Mouse (Mus musculus) forebrain, embryonic 14.5 days (tissue): ENCODE data around the gene Fn3krp. TPM values are rescaled to one million over a fixed set of nuclear protein-coding genes. Genes with fewer than 3 reads are reported as not detected.

Experiments used
- ATAC-seq: fragments of 200-750 bp; cut with Nextera tagmentation; 2 replicates; pipeline ENCODE4 v1.8.0; 2017; ENCODE audit warnings: mild to moderate bottlenecking, moderate library complexity
- DNase-seq: peaks from one replicate; pipeline ENCODE4 v3.0.0-alpha.2; 2015; ENCODE audit warnings: low spot score
- H3K27ac ChIP-seq: fragments of 300-500 bp; sonication (generic); 2 replicates; pipeline ENCODE4 v1.5.1; 2014; ENCODE audit warnings: low read depth, mild to moderate bottlenecking, control low read depth, low read length, moderate library complexity
- H3K27me3 ChIP-seq: fragments of 300-500 bp; sonication (generic); replicated peaks from 2 replicates; pipeline ENCODE4 v1.6.1; 2014; ENCODE audit warnings: low read length, control low read depth, mixed read lengths; ENCODE audit not compliant: control insufficient read depth, insufficient read depth
- H3K36me3 ChIP-seq: fragments of 300-500 bp; sonication (generic); 2 replicates; pipeline ENCODE4 v1.6.1; 2014; ENCODE audit warnings: low read length, control low read depth; ENCODE audit not compliant: control insufficient read depth, insufficient read depth
- H3K4me1 ChIP-seq: fragments of 300-500 bp; sonication (generic); 2 replicates; pipeline ENCODE4 v1.6.1; 2014; ENCODE audit warnings: antibody characterized with exemption, low read length, control low read depth; ENCODE audit not compliant: control insufficient read depth, insufficient read depth
- H3K4me2 ChIP-seq: fragments of 300-500 bp; sonication (generic); 2 replicates; pipeline ENCODE4 v1.6.1; 2014; ENCODE audit warnings: mild to moderate bottlenecking, control low read depth, low read length
- H3K4me3 ChIP-seq: fragments of 300-500 bp; sonication (generic); 2 replicates; pipeline ENCODE4 v1.5.1; 2014; ENCODE audit warnings: low read depth, low read length, control low read depth
- H3K9ac ChIP-seq: fragments of 300-500 bp; sonication (generic); 2 replicates; pipeline ENCODE4 v1.6.1; 2014; ENCODE audit warnings: mild to moderate bottlenecking, low read length, control low read depth, moderate library complexity
- H3K9me3 ChIP-seq: fragments of 300-500 bp; sonication (generic); replicated peaks from 2 replicates; pipeline ENCODE4 v1.6.1; 2016; ENCODE audit warnings: low read length, control low read depth, mixed read lengths; ENCODE audit not compliant: control insufficient read depth
- WGBS: fragments of 180-500 bp; shearing (Covaris S2); extraction: QIAGEN DNeasy Blood & Tissue Kit; methylation state at CpG from one replicate; pipeline ENCODE4 v1.1.7; 2014; 5-methylcytosine and 5-hydroxymethylcytosine counted together
- polyA plus RNA-seq: library from polyadenylated mRNA; unstranded; fragments of >200 nt; fragmentation: Nextera tagmentation; extraction: Ambion mirVana; gene quantifications from 2 replicates; pipeline ENCODE4 v1.2.1, GENCODE M21; 2014

Gene Fn3krp
- polyA plus RNA-seq, 1 experiment from 2014 or later = 7.2 TPM

- H3K36me3 ChIP-seq = no peaks in the 10 kb centered on the region
- H3K4me2 ChIP-seq = no peak overlapping the region
- no peak overlapping the region for H3K27ac ChIP-seq
- H3K9me3 ChIP-seq = no peaks in the 10 kb centered on the region
- no peak for ATAC-seq
- DNase-seq = no peak
- H3K9ac ChIP-seq = no peak overlapping the region
- H3K27me3 ChIP-seq = no peaks in the 10 kb centered on the region
- no peak overlapping the region for H3K4me3 ChIP-seq
- WGBS = 74% methylated on average over 3 of the region's 3 CpGs
- no peaks in the 10 kb centered on the region for H3K4me1 ChIP-seq
These were observed 13.6 kb upstream of the Fn3krp start for GRCm38 (mm10) chr11:121407366-121408155.

- Histone ChIP-seq H3K4me3 (no peak overlapping the region), H3K36me3 (no peaks in the 10 kb centered on the region), H3K27me3 (no peaks in the 10 kb centered on the region), H3K4me1 (no peaks in the 10 kb centered on the region), H3K4me2 (no peak overlapping the region), H3K9me3 (no peaks in the 10 kb centered on the region), H3K27ac (no peak overlapping the region), H3K9ac (no peak overlapping the region)
- 90% methylated on average over 5 of the region's 5 CpGs for WGBS
- ATAC-seq (no peak), DNase-seq (no peak)
These were observed 6.4 kb upstream of the Fn3krp start for GRCm38 (mm10) chr11:121414762-121415161.

DNA sequence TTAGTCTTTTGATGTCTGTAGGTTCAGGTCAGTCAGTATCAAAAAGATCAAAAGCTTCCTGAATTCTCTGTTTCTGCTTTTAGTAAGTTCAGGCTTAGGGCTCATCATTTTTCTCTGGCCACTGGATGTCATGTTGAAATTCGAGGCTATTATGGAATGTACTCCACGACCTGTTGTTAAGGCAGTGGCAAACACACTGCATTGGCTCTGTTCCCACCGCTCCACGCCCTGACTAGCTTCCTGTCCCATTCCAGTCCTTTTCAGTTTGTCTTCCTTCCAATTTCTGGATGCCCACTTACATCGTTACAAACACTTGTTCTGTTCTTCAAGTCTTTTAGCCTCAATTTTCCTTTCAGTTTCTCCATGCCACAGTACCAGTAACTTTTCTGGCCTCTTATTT, 5.8 kb upstream of the Fn3krp start:
- WGBS = 80% methylated on average over 5 of the region's 5 CpGs

GRCm38 (mm10) chr11:121417971-121418370, 3.2 kb upstream of the Fn3krp start:
- WGBS = 85% methylated on average over 5 of the region's 5 CpGs
- H3K4me3 ChIP-seq = no peak overlapping the region

More for the DNA sequence above, 5.8 kb upstream of the Fn3krp start:
- Histone ChIP-seq H3K4me1 (no peaks in the 10 kb centered on the region), H3K9ac (no peak overlapping the region), H3K27me3 (no peaks in the 10 kb centered on the region), H3K27ac (no peak overlapping the region), H3K36me3 (no peaks in the 10 kb centered on the region), H3K4me3 (no peak overlapping the region), H3K9me3 (no peaks in the 10 kb centered on the region), H3K4me2 (no peak overlapping the region)
- DNase-seq = no peak
- no peak for ATAC-seq

DNA sequence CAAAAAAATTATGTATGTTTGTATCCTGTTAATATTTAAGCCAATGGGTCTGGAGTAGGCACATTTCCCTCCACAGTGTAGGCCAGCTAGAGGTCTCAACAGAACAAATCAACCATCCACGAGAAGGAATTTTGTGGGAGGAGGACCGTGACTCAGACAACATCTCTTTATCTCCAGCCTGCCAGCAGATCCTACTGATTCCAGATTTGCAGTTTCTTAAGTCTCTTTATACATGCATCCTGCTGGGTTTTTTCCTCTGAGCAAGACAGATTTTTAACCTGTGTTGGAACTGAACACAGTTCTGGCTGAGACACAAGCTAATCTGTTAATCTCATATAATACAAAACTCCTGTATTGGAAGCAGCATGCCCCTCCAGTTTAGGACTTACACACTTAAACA, 2.3 kb upstream of the Fn3krp start:
- no peak for ATAC-seq
- 73% methylated on average over 2 of the region's 2 CpGs for WGBS
- no peak overlapping the region for H3K9ac ChIP-seq

More at GRCm38 (mm10) chr11:121417971-121418370, 3.2 kb upstream of the Fn3krp start:
- Histone ChIP-seq H3K27me3 (no peaks in the 10 kb centered on the region), H3K4me2 (no peak overlapping the region), H3K36me3 (no peaks in the 10 kb centered on the region), H3K4me1 (0 out of 2 replicates have a peak, but pooled peaks cover 5% of the 10 kb centered on the region), H3K9me3 (no peaks in the 10 kb centered on the region), H3K27ac (no peak overlapping the region), H3K9ac (no peak overlapping the region)
- ATAC-seq = no peak
- no peak for DNase-seq

DNA sequence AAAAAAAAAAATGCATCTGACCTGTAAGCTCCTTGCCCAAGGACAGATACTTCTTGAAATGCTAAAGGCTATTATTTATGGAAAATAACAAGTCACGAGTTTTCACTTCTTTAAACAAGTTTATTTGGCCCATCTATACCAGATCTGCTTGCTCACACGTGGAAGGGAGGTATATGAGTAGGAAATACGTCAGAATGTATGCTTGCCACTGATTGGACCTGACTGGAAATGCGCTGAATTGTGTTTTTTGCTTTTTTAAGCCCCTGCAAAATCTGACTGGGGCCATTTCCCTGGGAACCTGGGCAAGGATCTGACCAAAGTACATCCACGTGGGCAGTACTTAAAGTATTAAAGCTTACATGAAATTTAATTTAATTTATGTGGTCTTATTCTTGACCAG, 822 bp upstream of the Fn3krp start:
- DNase-seq (no peak), ATAC-seq (no peak)
- WGBS = 49% methylated on average over 5 of the region's 5 CpGs
- H3K27me3 ChIP-seq = no peaks in the 10 kb centered on the region
- H3K4me1 ChIP-seq = 0 out of 2 replicates have a peak, but pooled peaks cover 5% of the 10 kb centered on the region
- H3K4me3 ChIP-seq = no peak overlapping the region; the same call in 1 of the 2 replicates
- H3K9me3 ChIP-seq = no peaks in the 10 kb centered on the region
- H3K4me2 ChIP-seq = peak overlapping the region; percentile 64
- H3K36me3 ChIP-seq = no peaks in the 10 kb centered on the region
- no peak overlapping the region for H3K27ac ChIP-seq
- H3K9ac ChIP-seq = no peak overlapping the region

More for the DNA sequence above, 2.3 kb upstream of the Fn3krp start:
- DNase-seq = no peak
- no peaks in the 10 kb centered on the region for H3K36me3 ChIP-seq
- no peaks in the 10 kb centered on the region for H3K27me3 ChIP-seq
- H3K4me1 ChIP-seq = 0 out of 2 replicates have a peak, but pooled peaks cover 5% of the 10 kb centered on the region
- no peak overlapping the region for H3K27ac ChIP-seq
- H3K4me2 ChIP-seq = no peak overlapping the region
- H3K4me3 ChIP-seq = no peak overlapping the region
- H3K9me3 ChIP-seq = no peaks in the 10 kb centered on the region

- DNase-seq = peak; percentile 14
- 1% methylated on average over 28 of the region's 28 CpGs for WGBS
- Histone ChIP-seq H3K4me1 (0 out of 2 replicates have a peak, but pooled peaks cover 5% of the 10 kb centered on the region), H3K4me3 (peak overlapping the region; percentile 70), H3K9me3 (no peaks in the 10 kb centered on the region), H3K27me3 (no peaks in the 10 kb centered on the region), H3K36me3 (no peaks in the 10 kb centered on the region), H3K9ac (peak overlapping the region; percentile 77), H3K4me2 (peak overlapping the region; percentile 64), H3K27ac (no peak overlapping the region)
- ATAC-seq = peak; percentile 65
These were observed 462 bp downstream of the Fn3krp start for GRCm38 (mm10) chr11:121421553-121422173.

GRCm38 (mm10) chr11:121433397-121433796, 12.2 kb downstream of the Fn3krp start:
- Histone ChIP-seq H3K27ac (no peak overlapping the region), H3K9ac (no peak overlapping the region), H3K27me3 (no peaks in the 10 kb centered on the region), H3K4me3 (no peak overlapping the region), H3K9me3 (no peaks in the 10 kb centered on the region), H3K36me3 (peaks cover 10% of the 10 kb centered on the region; the same call in 1 of the 2 replicates), H3K4me1 (peaks cover 4% of the 10 kb centered on the region; the same call in 1 of the 2 replicates), H3K4me2 (no peak overlapping the region)
- no peak for ATAC-seq
- no peak for DNase-seq
- WGBS = 87% methylated on average over 4 of the region's 4 CpGs
